Mouse (Mus musculus): ENCODE measurements around the gene Cdh10. TPM values are rescaled to one million over a fixed set of nuclear protein-coding genes. Genes with fewer than 3 reads are reported as not detected.

The Cdh10 gene
- total RNA-seq, 2 experiments from 2014 or later: 35.0 to 38.7 TPM

DNA sequence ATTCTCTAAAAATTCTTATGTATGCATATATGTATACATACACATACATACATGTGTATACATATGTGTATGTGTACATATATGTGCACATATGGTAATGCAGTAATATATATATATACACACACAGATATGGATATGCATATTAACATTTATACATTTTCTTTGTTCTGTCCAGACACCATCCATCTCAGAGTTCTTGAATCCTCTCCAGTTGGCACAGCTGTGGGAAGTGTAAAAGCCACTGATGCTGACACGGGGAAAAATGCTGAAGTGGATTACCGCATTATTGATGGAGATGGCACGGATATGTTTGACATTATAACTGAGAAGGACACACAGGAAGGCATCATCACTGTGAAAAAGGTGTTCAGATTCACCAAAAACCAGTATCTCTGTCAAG is 166.1 kb downstream of the Cdh10 start:
- DNase-seq: no peak

DNA sequence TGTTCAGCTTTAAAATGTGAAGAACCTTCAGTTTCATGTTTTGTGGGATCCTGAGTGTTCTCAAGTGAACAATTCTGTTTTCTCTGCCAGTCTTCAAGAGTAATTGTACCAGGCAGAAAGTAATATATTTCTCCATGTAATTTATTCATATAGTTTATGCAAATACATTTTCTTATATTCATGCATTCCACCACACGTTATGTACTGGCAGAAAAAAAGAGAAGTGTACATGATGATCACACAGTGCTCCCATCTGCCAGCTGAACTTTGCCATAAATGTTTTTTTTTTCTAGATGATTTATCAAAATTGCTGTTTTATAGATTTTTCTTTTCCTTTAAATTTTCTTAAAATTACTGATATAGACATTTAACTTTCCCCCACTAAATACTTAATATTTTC is 168.9 kb downstream of the Cdh10 start:
- no peak for DNase-seq

DNA sequence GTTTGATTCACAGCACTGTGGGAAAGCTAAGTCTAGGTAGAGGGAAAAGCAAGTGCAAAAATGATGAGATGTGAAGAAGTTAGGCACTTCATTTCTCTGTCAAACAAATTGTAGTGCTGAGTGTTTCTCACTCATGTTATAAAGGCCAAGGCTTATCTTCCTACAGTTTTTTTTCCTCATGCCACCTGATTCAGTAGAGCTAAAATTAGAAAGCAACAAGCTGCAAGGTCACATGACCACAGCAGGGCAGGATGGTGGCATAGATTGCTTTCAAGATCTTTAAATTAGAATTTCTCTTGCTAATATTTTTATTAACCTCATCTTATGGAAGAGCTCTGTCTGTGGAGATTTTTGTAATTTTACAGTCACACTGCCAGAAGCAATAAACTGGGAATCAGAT is 174.8 kb downstream of the Cdh10 start:
- no peak for DNase-seq

DNA sequence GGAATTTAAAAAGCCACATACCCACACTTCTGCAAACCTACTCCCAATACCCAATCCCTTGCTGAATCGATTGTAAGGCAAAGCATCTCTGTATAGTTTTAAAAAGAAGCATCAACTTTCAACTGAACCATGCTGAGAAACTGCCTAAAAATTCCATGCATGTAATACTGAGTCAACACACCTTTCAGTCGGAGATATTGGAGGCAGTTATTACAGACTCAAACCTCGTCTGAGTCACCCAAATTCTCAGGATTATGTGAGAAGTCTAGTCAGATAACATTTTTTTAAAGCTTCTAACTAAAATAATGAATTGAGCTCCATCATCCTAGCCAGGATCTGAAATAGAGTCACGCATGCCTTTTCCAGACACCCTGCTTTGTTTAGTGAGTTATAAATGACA is 175.5 kb downstream of the Cdh10 start:
- no peak for DNase-seq

DNA sequence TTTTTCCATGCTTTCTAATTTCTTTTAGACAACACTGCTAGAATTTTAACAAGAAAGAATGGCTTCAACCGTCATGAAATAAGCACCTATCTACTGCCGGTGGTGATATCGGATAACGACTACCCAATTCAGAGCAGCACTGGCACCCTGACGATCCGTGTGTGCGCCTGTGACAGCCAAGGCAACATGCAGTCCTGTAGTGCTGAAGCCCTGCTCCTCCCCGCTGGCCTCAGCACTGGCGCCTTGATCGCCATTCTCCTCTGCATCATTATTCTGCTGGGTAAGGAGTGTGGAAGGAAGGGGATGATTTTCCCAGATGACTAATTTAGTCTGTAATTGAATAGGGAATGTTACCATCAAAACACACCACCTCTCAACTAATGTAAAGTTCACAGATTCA is 192.1 kb downstream of the Cdh10 start:
- no peak for DNase-seq

DNA sequence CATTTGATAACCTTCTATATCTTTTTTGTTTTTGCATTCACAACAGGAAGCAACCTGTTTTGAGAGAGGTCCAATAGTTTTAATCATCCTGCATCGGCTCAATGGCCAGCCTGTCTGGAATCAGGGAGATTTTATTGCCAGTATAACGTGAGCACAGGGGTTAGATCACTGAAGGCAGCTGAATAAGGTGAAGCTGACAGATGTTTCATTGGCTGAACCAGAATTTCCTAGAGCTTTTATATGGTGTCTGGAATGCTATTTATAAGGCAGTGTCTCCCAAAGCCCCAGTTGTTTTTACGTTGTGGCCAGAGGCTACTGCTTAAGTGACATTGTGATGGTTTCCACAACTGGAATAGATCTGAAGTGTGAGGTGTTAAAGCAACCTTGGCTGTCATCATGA is 214.2 kb downstream of the Cdh10 start:
- DNase-seq: no peak

DNA sequence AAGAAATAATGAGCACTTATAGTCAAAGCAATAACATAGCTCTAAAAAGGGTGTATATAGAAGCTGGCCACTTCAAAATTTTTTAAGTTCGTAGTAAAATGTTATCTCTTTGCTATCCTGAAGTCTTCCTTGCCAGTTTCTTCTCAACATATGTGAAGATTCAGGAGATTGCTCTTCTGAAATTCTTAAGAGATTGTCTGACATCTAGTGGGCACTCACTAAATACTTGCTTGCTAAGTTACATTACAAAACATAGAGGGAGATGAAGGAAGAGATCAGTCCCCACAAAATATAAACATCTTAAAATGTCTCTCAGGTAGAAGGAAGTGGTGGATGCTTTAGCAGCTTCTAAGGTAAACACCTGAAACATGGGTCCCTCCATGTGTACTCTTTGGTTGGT is 221.3 kb downstream of the Cdh10 start:
- DNase-seq: no peak
